Mouse (Mus musculus) liver, adult 2 months (tissue): ENCODE data around the gene Apbb2. TPM values are rescaled to one million over a fixed set of nuclear protein-coding genes. Genes with fewer than 3 reads are reported as not detected.
A peak's percentile ranks its signal among the peaks of the same experiment; 100 is the strongest.

Experiments used
- DNase-seq: peaks from one replicate; pipeline ENCODE4 v3.0.0-alpha.2; 2011; ENCODE audit warnings: low read depth, low spot score; ENCODE audit errors: extremely low read depth
- H3K27ac ChIP-seq: fragments of 200-500 bp; replicated peaks from 2 replicates; pipeline ENCODE4 v1.5.1; 2012; ENCODE audit warnings: low read depth, mild to moderate bottlenecking, control low read depth, inconsistent platforms, low read length; ENCODE audit not compliant: insufficient read depth
- H3K27me3 ChIP-seq: fragments of 200-500 bp; 2 replicates; pipeline ENCODE4 v1.6.1; 2012; ENCODE audit warnings: mild to moderate bottlenecking, moderate library complexity, low read length, inconsistent platforms; ENCODE audit not compliant: control insufficient read depth, insufficient read depth
- H3K36me3 ChIP-seq: fragments of 200-500 bp; 2 replicates; pipeline ENCODE4 v1.6.1; 2012; ENCODE audit warnings: low read length, inconsistent platforms; ENCODE audit not compliant: control insufficient read depth, insufficient read depth
- H3K4me1 ChIP-seq: fragments of 200-500 bp; 2 replicates; pipeline ENCODE4 v1.6.1; 2011; ENCODE audit warnings: low read length; ENCODE audit not compliant: control insufficient read depth, insufficient read depth
- H3K4me3 ChIP-seq: fragments of 200-500 bp; 2 replicates; pipeline ENCODE4 v1.5.1; 2011; ENCODE audit warnings: low read depth, mild to moderate bottlenecking, control low read depth, low read length, moderate library complexity; ENCODE audit not compliant: insufficient read depth
- H3K79me2 ChIP-seq: fragments of 200-500 bp; 2 replicates; pipeline ENCODE4 v1.6.1; 2012; ENCODE audit warnings: inconsistent platforms, mild to moderate bottlenecking, low read length, moderate library complexity; ENCODE audit not compliant: control insufficient read depth, insufficient read depth
- H3K9ac ChIP-seq: fragments of 200-500 bp; 2 replicates; pipeline ENCODE4 v1.6.1; 2012; ENCODE audit warnings: low read depth, mild to moderate bottlenecking, control low read depth, inconsistent platforms, low read length
- CTCF ChIP-seq: fragments of 200-500 bp; IDR thresholded peaks from 2 replicates; pipeline ENCODE4 v1.5.1; 2011; ENCODE audit warnings: low read depth, low read length, control low read depth
- POLR2A ChIP-seq: fragments of 200-500 bp; IDR thresholded peaks from 2 replicates; pipeline ENCODE4 v1.6.1; 2011; ENCODE audit warnings: low read length, control low read depth; ENCODE audit not compliant: insufficient read depth; ENCODE audit errors: extremely low read depth
- WGBS: fragments of 180-500 bp; shearing (Covaris S2); methylation state at CpG from one replicate; pipeline ENCODE4 v1.1.7; 2018; 5-methylcytosine and 5-hydroxymethylcytosine counted together
- polyA plus RNA-seq: library from polyadenylated mRNA; depleted of rRNA; stranded (reverse); fragments of >200 nt; gene quantifications from 2 replicates; pipeline ENCODE4 v1.2.3, GENCODE M21; 2012
- total RNA-seq: library from RNA; depleted of rRNA; stranded (reverse); fragments of >200 nt; gene quantifications from 2 replicates; pipeline ENCODE4 v1.2.3, GENCODE M21; 2014

Gene Apbb2
- total and polyA plus RNA-seq, 2 experiments, result 1.4 to 5.3 TPM

GRCm38 (mm10) chr5:66546969-66547511 lies 71.5 kb downstream of the Apbb2 start:
- H3K4me3 ChIP-seq, result no peak overlapping the region
- H3K36me3 ChIP-seq, result no peaks in the 10 kb centered on the region
- TF ChIP-seq CTCF, result no peak
- TF ChIP-seq POLR2A, result no peak
- H3K27me3 ChIP-seq, result no peaks in the 10 kb centered on the region
- H3K9ac ChIP-seq, result no peak overlapping the region
- WGBS, result 74% methylated on average over 12 of the region's 12 CpGs
- peak; percentile 18 for DNase-seq
- H3K79me2 ChIP-seq, result peaks cover 6% of the 10 kb centered on the region
- H3K27ac ChIP-seq, result no peak overlapping the region
- no peaks in the 10 kb centered on the region; the same call in 1 of the 2 replicates for H3K4me1 ChIP-seq

GRCm38 (mm10) chr5:66545573-66546141 lies 72.9 kb downstream of the Apbb2 start:
- WGBS, result 89% methylated on average over 10 of the region's 10 CpGs
- TF ChIP-seq POLR2A, result no peak
- TF ChIP-seq CTCF, result no peak
- H3K4me3 ChIP-seq, result no peak overlapping the region
- no peaks in the 10 kb centered on the region for H3K27me3 ChIP-seq
- DNase-seq, result no peak
- H3K79me2 ChIP-seq, result no peaks in the 10 kb centered on the region; the same call in 1 of the 2 replicates
- no peak overlapping the region for H3K9ac ChIP-seq
- peaks cover 2% of the 10 kb centered on the region for H3K4me1 ChIP-seq
- no peak overlapping the region for H3K27ac ChIP-seq
- no peaks in the 10 kb centered on the region for H3K36me3 ChIP-seq

GRCm38 (mm10) chr5:66543761-66544160 lies 74.8 kb downstream of the Apbb2 start:
- no peak overlapping the region for H3K27ac ChIP-seq

GRCm38 (mm10) chr5:66543344-66543743 lies 75.2 kb downstream of the Apbb2 start:
- peaks cover 2% of the 10 kb centered on the region for H3K4me1 ChIP-seq
- TF ChIP-seq CTCF, result no peak
- no peak for TF ChIP-seq POLR2A
- H3K36me3 ChIP-seq, result no peaks in the 10 kb centered on the region
- no peaks in the 10 kb centered on the region for H3K27me3 ChIP-seq
- H3K4me3 ChIP-seq, result no peak overlapping the region
- H3K27ac ChIP-seq, result no peak overlapping the region
- no peak overlapping the region for H3K9ac ChIP-seq
- no peaks in the 10 kb centered on the region; the same call in 1 of the 2 replicates for H3K79me2 ChIP-seq
- WGBS, result 93% methylated on average over 6 of the region's 6 CpGs
- no peak for DNase-seq

More at GRCm38 (mm10) chr5:66543761-66544160, 74.8 kb downstream of the Apbb2 start:
- Histone ChIP-seq H3K27me3 (no peaks in the 10 kb centered on the region), H3K4me1 (peaks cover 2% of the 10 kb centered on the region), H3K9ac (no peak overlapping the region), H3K4me3 (no peak overlapping the region), H3K36me3 (no peaks in the 10 kb centered on the region), H3K79me2 (no peaks in the 10 kb centered on the region; the same call in 1 of the 2 replicates)
- WGBS, result 86% methylated on average over 6 of the region's 6 CpGs
- no peak for TF ChIP-seq POLR2A
- DNase-seq, result peak; percentile 26

GRCm38 (mm10) chr5:66542521-66542920 lies 76.1 kb downstream of the Apbb2 start:
- DNase-seq, result no peak
- H3K4me3 ChIP-seq, result no peak overlapping the region
- no peak overlapping the region for H3K9ac ChIP-seq
- H3K4me1 ChIP-seq, result peaks cover 2% of the 10 kb centered on the region
- 88% methylated on average over 4 of the region's 4 CpGs for WGBS
- H3K27me3 ChIP-seq, result no peaks in the 10 kb centered on the region
- H3K36me3 ChIP-seq, result no peaks in the 10 kb centered on the region
- no peak for TF ChIP-seq POLR2A
- no peak for TF ChIP-seq CTCF
- H3K27ac ChIP-seq, result no peak overlapping the region
- no peaks in the 10 kb centered on the region; the same call in 1 of the 2 replicates for H3K79me2 ChIP-seq

GRCm38 (mm10) chr5:66541385-66541784 lies 77.2 kb downstream of the Apbb2 start:
- Histone ChIP-seq H3K27me3 (no peaks in the 10 kb centered on the region), H3K27ac (no peak overlapping the region), H3K4me1 (peaks cover 2% of the 10 kb centered on the region), H3K79me2 (peaks cover 3% of the 10 kb centered on the region; the same call in 1 of the 2 replicates), H3K9ac (no peak overlapping the region), H3K4me3 (no peak overlapping the region), H3K36me3 (no peaks in the 10 kb centered on the region)
- peak; percentile 79 for DNase-seq
- TF ChIP-seq POLR2A (no peak), CTCF (no peak)
- WGBS, result 19% methylated on average over 4 of the region's 4 CpGs
